Mouse (Mus musculus): ENCODE data around the gene Rnf157.

Gene Rnf157

GRCm38 (mm10) chr11:116333526-116334416 lies 79.1 kb downstream of the Rnf157 start:
- peak; percentile 19 for DNase-seq

GRCm38 (mm10) chr11:116332983-116333270 lies 79.9 kb downstream of the Rnf157 start:
- DNase-seq, result no peak

GRCm38 (mm10) chr11:116332232-116332982 lies 80.4 kb downstream of the Rnf157 start:
- DNase-seq, result peak; percentile 33

GRCm38 (mm10) chr11:116330211-116330518 lies 82.7 kb downstream of the Rnf157 start:
- peak; percentile 27 for DNase-seq

GRCm38 (mm10) chr11:116329314-116330210 lies 83.3 kb downstream of the Rnf157 start:
- no peak for DNase-seq

GRCm38 (mm10) chr11:116326963-116327603 lies 85.7 kb downstream of the Rnf157 start:
- no peak for DNase-seq

- peak; percentile 73 for DNase-seq
Observed at GRCm38 (mm10) chr11:116318719-116319659, 93.8 kb downstream of the Rnf157 start.

- DNase-seq, result no peak
Observed at GRCm38 (mm10) chr11:116312359-116312758, 100.5 kb downstream of the Rnf157 start.

GRCm38 (mm10) chr11:116311169-116311568 lies 101.7 kb downstream of the Rnf157 start:
- no peak for DNase-seq

- DNase-seq, result no peak
Observed at GRCm38 (mm10) chr11:116309601-116310000, 103.2 kb downstream of the Rnf157 start.

- DNase-seq, result peak; percentile 44
Observed at GRCm38 (mm10) chr11:116307762-116308531, 104.9 kb downstream of the Rnf157 start.

- no peak for DNase-seq
Observed at GRCm38 (mm10) chr11:116307019-116307725, 105.7 kb downstream of the Rnf157 start, which contains the start of gene Exoc7. Gene Exoc7, minus strand, starts transcription at chr11:116307233.

GRCm38 (mm10) chr11:116306126-116306982 lies 106.5 kb downstream of the Rnf157 start:
- DNase-seq, result peak; percentile 94

GRCm38 (mm10) chr11:116305423-116305822 lies 107.4 kb downstream of the Rnf157 start:
- no peak for DNase-seq

- DNase-seq, result peak; percentile 88
Observed at GRCm38 (mm10) chr11:116298621-116299020, 114.2 kb downstream of the Rnf157 start.

GRCm38 (mm10) chr11:116298221-116298620 lies 114.6 kb downstream of the Rnf157 start:
- DNase-seq, result peak; percentile 85

GRCm38 (mm10) chr11:116297017-116297416 lies 115.8 kb downstream of the Rnf157 start:
- DNase-seq, result peak; percentile 46

GRCm38 (mm10) chr11:116296191-116296734 lies 116.6 kb downstream of the Rnf157 start:
- peak; percentile 56 for DNase-seq

GRCm38 (mm10) chr11:116294319-116294718 lies 118.5 kb downstream of the Rnf157 start:
- DNase-seq, result no peak
